Mouse (Mus musculus): Measurements from ENCODE around the gene Anks1.

DNA sequence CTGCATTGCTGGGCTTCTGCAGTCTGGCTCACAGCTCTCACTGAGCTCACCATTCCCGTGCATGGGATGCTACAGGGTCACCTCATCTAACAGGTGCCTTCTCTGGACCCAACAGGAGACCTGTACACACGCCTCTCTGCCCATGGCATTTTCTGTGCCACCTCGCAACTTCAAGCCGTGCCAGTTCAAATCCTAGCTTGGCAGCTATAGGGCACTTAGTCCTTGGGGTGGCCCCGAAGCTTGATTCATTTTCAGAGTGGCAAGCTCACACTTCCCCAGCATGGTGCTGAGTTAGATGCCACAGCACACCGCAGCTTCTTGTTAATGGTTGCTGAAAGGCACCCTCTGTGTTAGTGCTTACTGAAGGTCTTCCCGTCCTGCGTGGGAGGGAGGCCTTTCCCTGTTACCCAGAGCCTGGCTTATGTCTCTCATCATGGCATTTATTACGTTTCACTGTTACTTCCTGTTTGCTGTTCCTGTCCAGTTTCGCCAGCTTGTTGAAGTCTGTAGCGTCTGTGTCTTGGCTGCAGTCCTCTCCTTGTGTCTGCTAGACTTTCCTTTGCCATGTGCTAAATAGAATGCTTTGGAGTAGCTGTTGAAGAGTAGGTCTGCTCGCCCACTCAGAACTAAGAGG is 29.1 kb downstream of the Anks1 start:
- TF ChIP-seq CTCF (IDR thresholded peaks at IDR 0.05; ENCODE audit: low read depth, low read length) (peak; percentile 9; the same call in 1 of the 2 replicates), POLR2A (IDR thresholded peaks at IDR 0.05; ENCODE audit: borderline replicate concordance, low read depth, low read length) (no peak)
